Mouse (Mus musculus) skeletal muscle tissue, adult 2 months (tissue): ENCODE data around the gene Igsf21.
A peak's percentile ranks its signal among the peaks of the same experiment; 100 is the strongest.

ENCODE experiments used
- DNase-seq: peaks from one replicate; pipeline ENCODE4 v3.0.0-alpha.2; 2012; ENCODE audit warnings: low read depth, low spot score

The Igsf21 gene

DNA sequence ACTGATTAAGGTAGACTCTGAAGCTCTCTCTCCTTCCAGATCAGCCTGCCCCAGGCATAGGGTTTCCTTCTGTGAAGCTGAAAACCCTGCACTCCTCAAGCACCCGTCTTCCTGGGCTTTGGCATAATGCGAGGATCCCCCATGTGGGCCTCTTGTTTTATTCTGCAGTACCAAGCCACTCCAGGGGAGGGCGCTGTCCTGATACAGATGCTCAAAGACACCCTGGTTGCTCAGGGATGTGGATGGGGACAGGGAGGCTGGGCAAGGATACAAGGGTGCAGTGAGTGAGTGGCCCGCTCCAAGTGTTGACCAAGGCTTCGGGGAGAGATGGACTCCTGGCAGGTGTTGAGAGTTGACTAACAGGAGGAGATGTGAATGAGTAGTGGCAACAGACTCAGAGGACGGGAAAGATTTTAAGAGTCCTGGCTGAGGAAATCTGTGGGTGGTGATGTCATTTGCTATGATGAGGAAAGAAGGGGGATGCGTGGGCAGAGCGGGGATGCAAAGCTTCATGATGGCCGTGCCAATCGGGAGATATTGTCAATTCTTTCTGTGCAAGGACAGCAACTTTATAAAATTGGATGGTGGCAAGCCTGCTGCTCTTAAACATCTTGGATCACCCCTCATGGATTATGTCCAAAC, 102.6 kb downstream of the Igsf21 start:
- DNase-seq, result no peak

DNA sequence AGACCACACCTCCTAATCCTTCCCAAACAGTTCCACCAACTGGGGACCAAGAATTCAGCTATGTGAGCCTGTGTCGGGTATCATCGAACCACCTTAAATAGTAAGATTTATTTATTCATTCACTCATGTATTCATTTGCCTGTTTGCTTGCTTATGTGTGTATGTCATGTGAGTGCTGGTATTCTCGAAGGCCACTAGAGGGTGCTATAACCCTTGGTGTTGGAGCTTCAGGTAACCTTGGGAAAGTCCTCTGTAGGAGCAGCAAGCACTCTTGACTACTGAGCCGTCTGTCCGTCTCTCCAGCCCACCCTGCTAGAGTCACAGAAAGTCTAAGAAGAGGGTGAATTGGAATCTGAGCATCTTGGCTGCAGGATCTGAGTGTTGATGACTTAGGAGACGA, 103.4 kb downstream of the Igsf21 start:
- no peak for DNase-seq

DNA sequence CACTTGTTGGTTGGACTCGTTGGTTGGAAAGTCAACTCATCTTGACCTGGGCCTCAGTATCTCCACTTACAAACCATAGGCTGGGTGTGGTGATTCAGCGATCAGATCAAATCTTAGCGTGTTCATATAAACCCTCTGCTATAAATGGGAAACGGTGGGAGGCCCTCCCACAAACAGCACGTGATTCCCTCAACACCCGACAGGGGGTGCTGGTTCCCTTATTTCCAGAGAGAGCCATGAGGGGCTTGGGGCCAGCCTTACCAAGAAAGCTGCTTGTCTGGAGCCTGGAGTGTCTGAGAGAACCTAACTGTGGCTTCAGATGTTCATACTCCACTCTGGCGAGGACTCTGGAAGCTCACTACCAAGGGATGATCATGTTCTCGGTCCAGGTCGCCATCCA, 106.1 kb downstream of the Igsf21 start:
- no peak for DNase-seq

DNA sequence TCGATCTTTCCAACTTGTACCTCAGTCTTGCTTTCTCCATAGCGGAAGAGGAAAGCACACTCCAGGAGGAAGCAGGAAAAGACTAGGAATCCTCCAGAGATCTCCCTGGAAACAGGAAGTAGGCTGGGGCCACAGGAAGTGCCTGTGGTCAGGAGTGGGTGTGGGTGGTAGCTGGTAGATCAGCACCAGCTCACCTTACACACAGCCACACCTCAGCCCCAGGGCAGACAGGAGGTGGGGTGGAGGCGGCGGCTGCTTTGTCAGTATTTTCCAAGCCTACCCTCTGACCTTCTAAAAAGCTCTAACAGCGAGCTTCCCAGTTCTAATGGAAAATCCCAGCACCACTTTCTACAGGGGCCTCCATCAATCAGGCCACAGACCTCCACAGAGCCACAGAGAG, 107.7 kb downstream of the Igsf21 start:
- no peak for DNase-seq

DNA sequence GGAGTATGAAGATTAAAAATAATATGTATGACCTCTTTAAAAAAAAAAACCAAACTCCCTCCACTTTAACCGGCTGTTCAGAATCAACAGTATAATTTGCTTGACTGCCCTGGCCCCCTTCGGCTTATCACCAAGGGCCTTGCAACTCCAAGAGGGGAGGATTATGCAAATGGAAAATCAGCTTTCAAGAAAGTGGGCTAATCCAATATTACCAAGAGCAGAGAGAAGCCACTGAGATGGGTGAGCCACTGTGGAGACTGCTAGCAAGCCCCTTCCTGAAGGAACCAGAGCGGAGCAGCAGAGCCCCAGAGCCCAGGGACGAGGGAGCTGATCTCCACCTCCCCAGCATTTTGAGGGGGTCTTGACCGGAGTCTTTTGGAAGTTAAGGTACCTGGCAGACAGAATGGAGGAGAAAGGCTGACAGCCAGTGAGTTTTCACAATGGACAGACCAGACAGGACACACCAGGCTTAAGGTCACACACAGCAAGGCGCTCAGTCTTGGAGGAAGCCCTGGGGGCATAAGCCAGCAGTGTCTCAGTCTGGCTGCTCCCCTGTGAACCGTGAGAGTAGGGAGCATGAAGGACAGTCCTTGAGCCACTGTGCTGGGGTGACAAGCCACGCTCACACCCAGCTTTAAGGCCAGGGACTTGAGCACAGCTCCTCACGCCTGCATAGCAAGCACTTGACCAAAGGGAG, 114.8 kb downstream of the Igsf21 start:
- DNase-seq, result no peak

DNA sequence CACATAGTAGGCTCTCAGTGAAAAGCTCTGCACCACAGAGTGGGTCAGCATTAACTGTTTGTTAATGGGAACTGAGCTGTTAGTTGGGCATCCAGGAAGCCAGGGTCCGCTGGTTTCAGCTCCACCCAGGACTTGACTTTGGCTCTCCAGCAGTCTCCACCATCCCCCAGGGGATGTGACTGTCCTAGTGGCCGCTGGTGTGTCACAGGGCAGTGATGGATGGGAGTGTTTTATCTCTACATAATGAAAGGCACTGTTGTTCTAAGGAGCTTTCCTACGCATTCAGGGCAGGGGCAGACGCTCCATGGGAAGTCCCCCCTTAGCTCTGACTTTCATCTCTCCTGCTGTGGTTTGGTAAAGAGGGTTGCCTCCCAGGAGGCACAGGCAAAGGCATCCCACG, 115.4 kb downstream of the Igsf21 start:
- DNase-seq, result no peak

DNA sequence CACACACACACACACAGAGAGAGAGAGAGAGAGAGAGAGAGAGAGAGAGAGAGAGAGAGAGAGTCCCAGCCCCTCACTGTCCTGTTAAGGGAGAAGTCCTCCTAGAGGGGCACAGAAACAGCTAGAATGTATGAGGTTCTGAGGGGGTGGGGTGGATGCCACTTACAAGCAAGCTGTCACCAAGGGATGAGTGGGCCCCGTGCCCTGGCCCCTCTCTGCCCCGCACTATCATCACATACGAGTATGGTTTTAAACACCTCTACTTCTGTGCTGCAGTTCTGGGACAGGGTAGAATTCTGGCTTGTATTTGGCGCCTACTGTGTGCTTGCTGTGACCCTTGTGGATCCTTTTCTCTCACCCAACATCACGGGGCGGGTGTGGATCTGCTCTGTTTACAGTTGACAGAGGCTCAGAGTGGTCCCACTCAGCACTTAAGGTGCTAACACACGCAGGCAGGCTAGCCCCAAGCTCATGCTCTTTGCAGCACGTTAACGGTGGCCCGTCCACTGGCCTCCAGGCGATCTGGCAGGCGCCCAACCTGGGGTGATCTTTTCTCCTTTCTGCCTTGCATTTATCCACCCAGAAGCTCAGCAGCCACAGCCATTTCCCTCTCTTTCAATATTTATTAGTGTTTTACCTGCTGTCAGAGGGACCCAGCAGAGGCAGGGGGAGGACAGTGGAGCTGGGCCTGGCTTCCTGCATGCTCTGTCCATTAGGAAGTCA, 116.9 kb downstream of the Igsf21 start:
- no peak for DNase-seq

DNA sequence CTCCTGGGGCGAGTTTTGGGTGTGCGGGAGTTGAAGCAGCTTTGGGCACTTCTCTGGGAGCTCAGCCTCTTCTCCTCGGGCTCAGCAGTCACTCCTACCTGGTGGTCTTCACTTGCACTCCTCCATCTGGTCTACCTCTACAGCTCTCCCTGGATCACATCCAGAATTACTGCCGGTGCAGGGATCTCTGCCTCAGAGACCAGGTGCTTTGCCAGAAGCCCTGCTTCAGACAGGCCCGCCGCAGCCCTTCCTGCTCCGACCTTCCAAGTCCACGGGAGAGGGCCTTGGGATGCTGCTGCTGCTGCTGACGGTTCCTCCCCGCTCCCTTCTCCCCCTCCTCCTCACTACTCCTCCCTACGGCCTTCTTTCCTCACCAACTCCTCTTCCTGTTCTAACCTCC, 118.5 kb downstream of the Igsf21 start:
- DNase-seq, result no peak

DNA sequence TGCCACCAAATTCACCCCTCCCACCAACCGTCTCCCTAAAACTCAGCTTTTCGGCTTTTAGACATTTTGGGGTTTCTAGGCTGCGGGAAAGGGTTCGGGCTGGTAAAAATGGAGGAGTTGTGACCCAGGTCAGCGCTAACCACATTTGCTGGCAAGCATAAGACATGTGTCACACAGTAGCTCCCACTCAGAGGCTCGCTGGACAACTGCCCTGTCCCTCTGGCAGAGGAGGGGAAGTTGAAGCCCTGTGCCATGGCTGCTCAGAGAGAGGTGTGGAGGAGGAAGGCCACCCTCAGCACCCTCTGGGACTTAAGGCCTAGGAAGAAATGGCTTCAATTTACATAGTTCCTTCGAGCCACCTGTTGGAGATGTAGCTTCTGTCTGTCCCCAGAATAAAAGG, 120.8 kb downstream of the Igsf21 start:
- no peak for DNase-seq

DNA sequence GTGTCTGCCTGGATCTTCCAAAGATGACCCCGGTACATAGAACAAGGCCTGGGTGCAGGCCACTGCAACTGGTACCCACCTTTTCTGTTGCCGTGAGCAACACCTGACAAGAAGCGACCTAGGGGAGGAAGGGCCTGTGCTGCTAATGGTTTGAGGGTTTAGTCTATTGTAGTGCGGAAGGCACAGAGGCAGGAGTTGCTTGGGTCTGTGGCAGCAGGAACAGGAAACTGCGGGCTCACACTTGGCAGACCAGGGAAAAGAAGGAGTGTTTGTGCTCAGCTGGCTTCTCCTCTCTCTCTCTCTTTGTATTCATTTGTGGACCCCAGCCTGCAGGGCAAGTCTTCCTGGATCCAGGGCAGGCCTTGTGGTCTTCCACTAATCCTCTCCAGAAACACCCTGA, 124.0 kb downstream of the Igsf21 start:
- DNase-seq, result no peak

DNA sequence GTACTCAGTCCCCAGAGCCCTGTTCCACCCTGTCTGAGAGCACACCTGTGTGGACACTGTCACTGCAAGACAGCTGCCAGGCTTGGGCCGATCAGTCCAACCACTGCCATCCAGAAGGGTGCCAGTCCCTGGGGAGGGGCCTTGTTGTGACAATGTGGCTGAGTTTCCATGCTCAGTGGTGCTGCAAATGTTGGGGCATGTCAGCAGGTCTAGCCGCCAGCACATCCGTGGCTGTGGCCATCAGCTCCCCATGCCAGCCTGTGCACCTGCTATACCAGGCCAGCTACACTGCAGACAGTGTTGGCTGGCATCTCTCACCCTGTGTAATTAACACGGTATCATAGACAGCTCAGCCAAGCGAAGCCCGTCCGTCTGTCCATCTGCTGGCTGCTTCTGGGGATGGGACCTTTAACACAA, 129.3 kb downstream of the Igsf21 start:
- no peak for DNase-seq

DNA sequence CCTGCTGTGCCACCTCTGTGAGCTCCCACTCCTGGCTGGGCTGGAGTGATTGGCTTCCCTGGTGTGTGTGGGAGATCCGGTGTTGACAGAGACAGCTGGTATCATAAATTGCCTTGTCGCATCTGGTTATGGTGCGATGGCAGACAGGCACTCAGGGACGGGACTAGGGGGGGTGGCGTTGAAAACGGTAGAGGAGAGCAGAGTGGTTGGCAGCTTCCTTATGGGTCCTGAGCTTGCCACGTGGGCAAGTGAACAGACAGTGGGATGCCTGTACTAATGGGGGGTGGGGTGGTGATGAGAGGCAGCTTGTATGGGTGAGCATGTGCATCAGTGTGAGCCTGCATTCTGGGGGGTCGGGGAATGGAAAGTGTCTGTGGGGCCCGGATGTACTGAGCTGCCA, 130.8 kb downstream of the Igsf21 start:
- DNase-seq, result no peak

DNA sequence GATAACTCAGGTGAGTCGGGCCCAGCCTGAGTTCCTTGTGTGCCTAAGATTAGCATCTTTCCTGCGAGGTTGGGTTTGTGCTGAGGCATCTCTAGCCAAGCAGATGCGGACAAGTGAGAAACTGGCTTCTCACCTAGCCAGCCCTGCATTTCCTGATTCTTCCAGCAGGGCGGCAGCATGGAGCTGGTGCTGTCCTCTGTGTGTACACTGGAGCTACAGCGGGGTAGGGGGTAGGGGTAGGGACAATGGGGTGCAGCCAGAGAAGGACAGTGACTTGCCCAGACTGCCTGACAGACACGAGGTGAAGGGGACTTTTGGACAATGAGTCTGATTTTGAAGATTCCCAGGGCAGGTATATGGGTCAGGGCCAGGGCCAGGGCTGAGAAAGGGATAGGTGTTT, 131.5 kb downstream of the Igsf21 start:
- no peak for DNase-seq

DNA sequence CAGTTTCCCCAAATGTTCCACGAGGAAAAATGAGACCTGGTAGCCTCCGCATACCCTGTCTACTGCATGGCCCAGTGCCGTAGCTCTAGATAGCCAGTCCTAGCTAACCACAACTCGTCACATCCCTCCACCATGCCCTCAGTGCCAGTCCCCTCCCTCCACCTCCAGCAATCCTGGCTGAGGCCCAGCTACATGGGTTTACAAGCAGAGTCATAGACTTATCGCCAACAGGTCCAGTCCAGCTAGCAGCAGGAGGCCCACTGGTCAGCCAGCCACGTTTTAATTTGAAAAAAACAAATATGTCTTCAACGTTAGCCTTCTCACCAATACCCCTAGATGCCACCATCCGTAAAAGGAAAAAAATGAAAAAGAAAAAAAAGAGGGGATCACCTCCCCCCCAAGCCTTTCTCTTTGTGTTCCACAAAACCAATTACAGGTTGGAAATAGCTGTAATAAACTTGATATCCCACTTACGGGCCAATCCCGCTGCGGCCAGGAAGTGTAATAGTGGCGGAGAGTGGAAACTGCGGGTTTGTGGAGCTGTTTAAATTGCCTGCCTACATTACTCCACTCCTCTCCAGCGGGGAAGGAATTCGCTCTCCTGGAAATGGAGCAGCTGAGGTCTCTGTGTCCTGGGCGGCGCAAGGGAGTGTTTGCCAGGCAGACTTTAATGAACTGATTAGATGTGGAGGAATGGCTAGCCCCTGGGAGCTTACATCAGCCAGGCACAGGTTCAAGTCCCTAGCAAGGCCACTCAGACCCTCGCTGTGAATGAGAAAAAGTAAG, 132.7 kb downstream of the Igsf21 start:
- DNase-seq, result no peak

DNA sequence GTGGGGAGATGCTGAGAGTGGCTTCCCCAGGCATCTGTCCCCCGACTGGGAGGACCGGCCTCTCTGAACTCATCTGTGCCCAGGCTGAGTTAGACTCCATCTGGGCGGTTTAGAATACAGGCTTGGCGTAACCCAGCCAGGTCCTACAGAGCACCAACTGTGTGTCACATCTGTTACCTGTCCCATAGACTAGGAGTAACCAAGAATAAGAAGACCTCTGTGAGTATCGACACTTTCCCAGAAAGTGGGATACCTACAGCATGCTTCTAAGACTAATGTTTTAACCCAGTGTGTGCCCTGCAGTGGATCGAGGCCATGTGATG, 137.0 kb downstream of the Igsf21 start:
- no peak for DNase-seq

DNA sequence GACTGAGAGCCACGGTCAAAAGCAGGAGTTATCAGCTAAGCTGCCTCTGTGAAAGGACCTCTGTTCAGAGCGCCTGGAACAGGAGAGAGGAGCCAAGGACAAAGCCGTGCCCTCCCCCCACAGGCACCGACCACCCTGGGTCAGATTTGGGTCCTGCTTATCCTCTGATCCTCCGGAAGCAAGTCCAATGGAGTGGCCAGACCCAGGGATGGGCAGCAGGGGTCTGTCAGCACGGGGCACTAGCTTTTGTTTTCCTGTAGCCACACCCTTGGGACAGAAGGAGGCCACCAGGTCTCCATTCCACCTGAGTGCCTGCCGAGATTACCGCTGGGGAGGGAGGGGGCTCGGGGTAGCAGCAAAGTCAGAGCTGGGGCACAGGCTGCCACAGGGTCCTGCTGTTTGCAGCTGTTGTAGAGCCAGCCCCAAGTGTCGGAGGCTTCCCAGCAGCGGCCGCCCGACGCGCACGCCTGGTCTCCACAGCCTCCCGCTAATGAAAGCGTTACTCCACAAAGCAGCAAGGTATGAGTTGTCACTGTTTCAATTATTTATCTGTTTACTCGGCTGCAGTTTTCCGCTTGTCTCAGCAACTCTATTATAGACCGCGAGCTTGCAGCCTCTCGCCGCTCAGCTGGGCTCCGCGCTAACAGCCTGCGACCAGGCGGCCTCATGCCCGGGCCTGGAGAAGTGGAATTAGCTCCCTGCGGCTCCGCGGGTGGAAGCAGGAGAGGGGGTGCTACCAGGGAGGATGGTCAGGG, 137.5 kb downstream of the Igsf21 start:
- DNase-seq, result no peak

DNA sequence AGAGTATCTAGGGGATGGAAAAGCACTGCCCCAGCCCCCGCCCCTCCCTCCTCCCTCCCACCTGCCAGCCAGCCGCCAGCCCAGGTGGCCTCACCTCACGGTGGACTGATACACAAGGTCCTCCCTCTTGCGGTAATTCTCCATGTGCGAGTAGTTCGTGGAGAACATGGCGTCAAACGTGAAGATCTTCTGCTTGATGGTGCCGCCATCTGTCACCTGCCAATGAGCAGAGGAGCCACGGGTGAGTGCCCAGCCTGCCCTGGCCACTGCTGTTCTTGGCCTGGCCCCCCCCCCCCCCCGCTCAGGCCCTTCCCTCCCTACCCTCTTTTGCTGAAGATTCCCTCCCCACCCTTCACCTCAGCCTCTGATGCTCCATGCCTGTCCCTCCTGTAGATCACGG, 139.4 kb downstream of the Igsf21 start:
- DNase-seq, result no peak

DNA sequence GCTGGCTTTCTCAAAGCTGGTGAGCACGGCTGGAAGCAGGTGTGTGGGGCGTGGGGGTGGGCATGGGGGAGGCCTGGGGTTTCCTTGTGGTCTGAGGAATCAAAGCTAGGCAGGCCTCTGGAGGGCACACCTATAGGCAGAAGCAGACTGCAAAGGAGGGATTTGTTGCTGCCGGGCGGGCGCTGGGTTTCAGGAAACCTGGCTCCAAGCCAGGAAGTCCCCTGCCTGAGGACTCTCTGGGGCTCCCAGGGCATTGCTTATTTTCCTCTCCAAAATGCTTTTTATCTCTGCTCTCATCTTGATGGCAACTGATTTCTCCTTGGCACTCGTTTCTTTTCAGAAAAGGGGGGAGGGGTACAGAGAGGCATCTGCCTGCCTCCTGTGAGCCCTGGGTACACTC, 141.8 kb downstream of the Igsf21 start:
- DNase-seq, result no peak

DNA sequence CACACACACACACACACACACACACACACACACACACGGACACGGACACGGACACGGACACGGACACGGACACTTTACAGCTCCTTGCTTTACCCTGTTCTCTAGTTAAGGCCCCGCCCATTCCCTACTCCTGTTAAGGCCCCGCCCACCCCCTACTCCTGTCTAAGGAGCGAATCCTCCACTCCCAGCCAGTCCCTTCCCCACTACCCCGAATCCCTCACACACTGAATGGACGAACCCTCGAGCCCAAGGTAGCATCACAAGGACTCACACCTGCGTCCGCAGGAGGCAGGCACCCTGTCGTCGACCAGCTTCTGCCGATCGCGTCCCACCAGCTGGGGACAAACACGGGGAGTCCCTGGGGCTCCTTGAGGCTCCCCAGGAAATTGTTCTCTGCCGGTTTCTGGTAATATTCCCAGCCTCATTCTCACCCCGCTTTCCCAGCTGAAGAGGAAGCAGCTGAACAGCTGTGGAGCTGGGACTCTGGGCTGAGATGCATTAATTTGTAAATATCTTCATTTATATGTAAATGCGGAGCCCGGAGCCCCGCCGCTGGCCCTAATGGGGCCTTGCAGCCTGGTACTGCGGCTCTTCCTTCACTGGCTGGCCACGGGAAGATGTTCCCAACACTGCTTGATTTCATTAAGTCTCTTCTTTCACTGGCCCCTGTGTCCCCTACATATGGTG, 143.1 kb downstream of the Igsf21 start:
- no peak for DNase-seq

DNA sequence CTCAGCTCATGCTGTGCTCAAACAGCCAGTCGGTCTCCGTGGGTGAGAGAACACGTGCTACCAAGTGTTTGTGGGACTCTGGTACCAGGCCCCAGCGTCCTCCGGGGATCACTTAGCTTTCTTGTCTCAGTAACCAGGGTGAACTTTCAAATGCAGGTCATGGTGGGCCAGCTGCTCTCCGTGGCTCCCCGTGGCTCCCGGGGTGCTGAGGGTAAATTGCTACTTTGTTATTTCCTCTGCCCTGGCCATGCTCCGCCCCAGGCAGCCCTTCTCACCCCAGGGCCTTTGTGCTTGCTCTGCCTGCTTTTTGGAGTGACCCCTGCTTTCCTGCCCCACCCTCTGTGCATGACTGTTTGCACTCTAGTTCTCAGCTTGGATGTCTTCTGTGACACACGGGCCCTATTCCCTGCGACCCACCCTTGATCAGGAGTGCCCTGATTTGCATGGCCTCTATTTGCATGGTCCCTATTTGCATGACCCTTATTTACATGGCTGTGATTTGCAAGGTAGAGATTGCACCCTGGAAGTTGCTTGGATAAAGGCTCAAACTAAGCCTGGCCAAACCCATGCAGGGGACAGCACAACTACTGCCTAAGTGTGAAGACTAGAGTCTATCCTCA, 143.9 kb downstream of the Igsf21 start:
- no peak for DNase-seq

DNA sequence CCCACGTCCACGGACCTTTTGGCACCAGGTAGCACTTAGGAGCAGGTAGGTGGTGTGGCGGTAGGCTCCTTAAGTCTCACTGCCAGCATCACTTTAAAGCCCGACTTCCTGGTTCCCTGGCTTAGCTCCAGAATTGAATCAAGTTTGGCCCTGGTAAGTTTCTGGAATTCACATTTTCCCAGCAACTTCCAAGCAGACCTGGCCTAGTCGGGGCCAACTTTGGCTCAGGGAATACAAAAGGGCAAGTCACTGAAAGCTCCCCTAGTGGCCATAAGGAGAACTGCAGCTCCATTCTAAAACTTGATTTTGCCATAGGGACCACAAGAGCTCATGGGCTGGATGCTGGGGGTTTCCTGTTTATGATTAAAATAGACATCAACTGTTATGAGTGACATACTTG, 145.5 kb downstream of the Igsf21 start:
- DNase-seq, result peak; percentile 16
